Mouse (Mus musculus) c-Kit-positive CD71-positive TER-119-positive erythroid progenitor cells, embryonic 14.5 days (primary cell): ENCODE measurements around the gene Tacr2.

Experiments used
- DNase-seq: peaks from one replicate; pipeline ENCODE4 v3.0.0-alpha.2; 2013; ENCODE audit warnings: low spot score

The Tacr2 gene

DNA sequence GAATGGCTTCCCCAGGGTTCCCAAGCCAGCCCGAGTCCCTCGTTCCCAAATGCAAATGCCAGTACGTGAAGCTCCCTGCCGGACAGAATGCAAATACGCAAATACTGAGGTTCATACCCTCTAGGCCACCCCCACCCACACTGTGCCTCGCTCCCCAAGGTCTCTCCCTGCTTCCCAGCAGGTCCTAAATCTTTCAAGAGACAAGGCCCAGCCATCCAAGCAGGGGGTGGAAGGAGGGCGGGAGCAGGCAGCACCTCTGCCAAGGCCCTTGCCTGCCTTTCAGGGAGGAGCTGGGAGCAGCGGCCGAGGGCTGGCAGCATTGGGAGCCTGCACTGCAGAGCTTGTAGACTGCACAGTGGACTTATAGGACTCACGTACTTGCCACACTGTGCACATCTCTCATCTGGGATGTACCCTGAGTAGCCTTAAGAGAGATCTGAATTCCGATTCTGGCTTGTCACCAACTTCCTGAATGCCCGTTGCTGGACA, at the start of gene Tacr2:
Tacr2 (plus strand) TSS at position 439 of the 489 bp plus-strand sequence.
- no peak for DNase-seq

DNA sequence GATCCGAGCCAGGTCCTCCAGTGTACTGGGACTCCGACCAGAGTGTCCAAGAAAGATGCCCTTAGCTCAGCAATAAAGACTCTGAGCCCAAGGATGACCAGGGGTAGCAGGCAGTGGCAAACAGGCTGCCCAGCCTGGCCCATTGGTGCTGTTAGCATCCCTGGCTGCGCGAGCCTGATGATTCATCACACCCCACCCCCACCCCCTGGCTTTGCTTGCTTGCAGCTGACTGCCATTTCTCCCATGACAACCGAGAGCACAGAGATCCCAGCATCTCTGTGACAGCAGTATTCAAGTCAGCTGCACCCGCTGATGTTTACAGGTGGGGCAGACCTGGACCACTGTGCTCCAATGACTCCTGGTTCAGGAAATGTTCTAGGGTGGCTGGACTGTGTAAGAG, 49.7 kb upstream of the Tacr2 start:
- DNase-seq, result no peak

DNA sequence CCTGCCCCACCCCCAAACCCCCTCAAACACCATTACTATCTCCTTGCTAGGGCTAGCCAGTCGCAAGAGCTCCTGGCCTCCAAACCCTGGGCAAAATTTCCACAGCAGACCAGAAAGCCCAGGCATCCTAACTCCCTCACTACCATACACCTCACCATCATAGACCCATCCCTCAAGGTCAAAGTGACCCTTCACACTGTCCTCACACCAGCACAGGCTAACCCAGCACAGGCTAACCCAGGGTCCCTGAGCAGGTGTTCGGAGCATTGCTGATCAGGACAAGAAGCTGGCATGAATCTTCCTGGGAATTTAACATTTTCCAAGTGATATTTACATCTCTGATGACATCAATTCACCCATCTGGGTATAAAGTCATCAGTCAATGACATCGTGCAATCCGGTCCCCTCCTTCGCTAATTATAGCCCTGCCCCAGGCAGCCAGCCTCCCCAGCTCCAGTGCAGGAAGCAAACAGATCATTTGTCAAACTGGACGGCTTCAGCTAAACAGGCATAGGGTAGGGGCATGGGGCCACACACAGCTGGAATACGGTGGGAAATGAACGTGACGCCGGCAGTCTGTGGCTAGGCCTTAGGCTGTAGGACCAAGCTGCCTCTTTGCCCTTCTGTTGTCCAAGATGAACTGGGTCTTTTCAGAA, 43.9 kb upstream of the Tacr2 start:
- DNase-seq, result no peak

DNA sequence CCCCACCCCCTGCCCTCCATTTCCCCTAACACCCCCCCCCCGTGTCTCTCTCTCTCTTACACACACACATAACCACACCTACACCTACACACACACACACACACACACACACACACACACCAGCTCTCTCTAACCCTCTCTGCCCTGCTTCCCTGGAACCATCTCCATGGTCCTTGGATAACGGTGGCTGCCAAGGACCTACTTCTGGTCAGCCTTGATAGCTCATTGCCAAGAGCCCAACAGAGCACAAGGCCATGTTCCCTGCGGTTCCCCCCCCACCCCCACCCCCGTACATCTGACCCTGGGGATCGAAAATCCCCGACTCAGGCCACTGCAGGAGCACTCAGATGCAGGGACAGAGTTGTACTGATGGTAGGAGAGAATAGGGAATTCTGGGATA, 40.9 kb upstream of the Tacr2 start:
- DNase-seq, result no peak

- peak; percentile 63 for DNase-seq
Observed at GRCm38 (mm10) chr10:62215169-62215616, 37.0 kb upstream of the Tacr2 start.

DNA sequence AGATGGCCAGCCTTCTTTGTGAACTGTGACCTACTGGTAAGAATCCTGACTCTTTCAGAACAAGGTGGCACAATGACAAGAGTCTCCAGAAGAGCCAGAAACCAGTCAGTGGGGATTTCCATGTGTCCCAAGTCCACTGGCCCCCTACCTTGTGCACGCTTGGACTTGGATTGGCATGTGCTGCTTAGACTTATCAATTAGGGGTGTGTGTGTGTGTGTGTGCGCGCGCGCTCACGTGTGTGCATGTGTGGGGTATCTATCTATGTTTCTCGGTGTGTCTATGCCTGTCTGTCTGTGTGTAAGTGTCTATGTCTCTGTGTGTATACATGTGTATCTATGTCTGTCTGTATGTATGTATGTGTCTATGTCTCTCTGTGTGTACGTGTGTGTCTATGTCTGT, 36.6 kb upstream of the Tacr2 start:
- peak; percentile 48 for DNase-seq

DNA sequence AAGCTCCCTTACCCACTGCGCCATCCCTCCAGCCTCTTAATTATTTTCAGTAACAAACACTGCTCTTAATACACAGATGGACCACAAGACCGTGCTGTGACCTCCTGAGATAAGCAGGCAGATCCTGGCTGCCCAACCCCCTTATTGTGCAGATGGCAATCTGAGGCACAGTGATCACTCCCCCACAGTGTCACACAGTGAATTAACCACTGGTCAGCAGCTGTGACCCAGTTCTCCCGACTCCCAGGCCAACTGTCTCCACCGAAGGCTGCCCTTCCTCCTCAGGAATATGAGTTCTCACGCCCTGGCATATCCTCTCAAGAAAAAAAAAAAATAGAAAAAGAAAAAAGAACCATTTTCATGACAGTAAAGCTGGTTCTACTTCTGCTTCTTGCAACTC, 35.6 kb upstream of the Tacr2 start:
- DNase-seq, result peak; percentile 73

- DNase-seq, result no peak
Observed at GRCm38 (mm10) chr10:62217196-62217595, 35.0 kb upstream of the Tacr2 start.

DNA sequence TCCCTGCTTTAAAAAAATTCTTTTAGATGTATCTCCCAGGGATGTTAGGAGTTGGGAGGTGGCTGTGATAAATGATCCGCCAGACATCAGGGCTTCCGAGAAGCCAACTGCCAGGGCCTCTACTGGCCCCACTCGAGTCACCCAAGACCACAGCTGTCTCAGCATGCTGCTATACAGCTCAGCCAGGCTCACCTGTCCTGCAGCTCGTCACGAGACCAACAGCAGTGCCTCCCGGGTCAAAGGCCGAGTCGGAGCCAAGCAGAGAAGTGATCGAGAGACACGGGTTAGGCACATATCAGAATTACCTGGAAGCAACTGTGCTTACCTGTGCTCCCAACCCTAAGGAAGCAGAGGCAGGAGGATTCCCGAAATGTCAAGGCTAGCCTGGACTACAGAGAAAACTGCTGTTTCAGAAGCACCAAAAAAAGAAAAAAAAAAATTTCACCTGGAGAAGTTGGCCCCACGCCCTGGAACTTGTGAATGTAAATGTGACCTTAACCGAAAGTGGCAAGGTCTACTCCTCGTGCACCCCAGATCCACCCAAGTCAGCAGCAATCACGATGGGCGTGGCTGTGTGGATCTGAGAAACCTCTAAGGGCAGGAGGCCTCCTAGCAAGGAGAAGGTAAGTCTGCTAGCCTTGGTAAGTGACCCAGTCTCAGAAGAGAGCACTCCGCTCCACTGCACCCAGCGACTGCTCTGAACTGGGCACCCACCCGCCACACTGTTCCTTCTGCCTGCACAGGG, 34.0 kb upstream of the Tacr2 start:
- DNase-seq, result no peak

- no peak for DNase-seq
Observed at GRCm38 (mm10) chr10:62218789-62219172, 33.5 kb upstream of the Tacr2 start.

- DNase-seq, result no peak
Observed at GRCm38 (mm10) chr10:62220732-62221514, 31.3 kb upstream of the Tacr2 start.

DNA sequence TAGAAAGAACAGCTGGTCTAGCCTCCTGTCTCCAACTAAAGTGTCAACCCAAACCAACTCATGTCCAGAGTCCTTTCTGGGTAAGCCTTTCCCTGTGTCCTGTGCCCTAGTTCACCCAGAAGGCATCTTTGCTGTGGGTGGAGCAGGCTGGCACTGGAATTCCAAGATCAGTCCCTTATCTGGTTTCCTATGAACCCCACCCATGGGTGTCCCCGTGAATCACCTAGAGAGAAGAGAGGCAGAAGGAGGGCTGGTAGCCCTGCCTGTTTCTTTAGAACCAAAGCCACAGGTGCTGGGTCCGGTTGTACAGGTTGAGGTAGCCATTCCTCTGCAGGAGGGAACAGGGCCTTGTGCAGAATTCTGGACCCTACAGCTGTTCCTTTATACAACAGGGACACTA, 30.6 kb upstream of the Tacr2 start:
- DNase-seq, result peak; percentile 64

GRCm38 (mm10) chr10:62222777-62223176, 29.5 kb upstream of the Tacr2 start:
- DNase-seq, result no peak

GRCm38 (mm10) chr10:62224231-62224630, 28.0 kb upstream of the Tacr2 start:
- no peak for DNase-seq

GRCm38 (mm10) chr10:62225839-62226238, 26.4 kb upstream of the Tacr2 start:
- DNase-seq, result no peak

DNA sequence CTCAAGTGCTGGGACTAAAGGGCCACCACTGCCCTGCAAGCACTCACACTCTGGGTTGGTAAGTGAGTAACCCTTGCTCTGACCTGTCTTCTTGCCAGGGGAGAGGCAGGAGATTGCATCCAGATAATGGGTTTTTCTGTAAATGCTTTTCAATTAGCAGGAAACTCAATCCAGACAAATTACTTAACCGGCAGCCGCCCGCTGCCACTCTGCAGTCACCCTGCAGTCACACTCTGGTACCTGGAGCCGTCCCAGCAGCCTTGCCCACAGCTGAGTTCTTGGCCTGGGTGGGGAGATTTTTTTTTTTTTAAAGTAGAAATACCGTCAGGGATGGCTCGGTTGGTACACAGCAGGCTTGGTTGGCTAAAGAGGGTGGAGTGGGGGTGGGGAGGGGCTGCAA, 24.1 kb upstream of the Tacr2 start:
- no peak for DNase-seq

DNA sequence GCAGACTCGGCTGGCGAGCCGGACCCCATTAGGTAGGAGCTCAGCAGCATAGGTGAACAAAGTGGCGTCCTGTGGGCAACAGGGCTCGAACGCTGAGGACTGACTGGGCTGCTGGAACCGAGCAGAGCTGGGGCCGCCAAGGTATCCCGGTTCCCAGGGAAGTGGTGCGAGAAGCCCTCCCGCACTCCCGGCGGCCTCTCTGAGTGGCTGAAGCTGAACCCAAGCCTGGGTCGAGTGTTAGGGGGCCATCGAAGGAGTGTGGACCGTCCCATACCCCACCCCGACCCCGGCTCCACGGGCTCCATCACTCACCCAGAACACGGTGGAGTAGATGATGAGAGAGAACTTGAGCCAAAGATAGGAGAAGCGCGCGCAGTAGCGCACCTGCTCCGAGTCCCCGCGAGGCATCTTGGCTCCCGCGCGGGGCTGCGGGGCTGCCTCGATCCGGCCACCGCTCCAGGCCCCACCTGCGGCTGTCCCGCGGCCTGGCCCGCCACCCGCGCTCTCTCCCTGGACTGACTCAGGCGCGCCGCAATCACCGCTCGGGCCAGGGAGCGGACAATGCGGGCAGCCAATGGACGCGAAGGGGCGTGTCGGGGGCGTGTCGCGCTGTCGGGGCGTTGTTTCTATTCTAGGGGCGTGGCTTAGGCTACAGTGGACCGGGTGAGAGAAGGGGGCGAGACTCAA, 21.4 kb upstream of the Tacr2 start, which contains the start of gene Tspan15:
Tspan15 (minus strand) TSS at position 544 of the 687 bp plus-strand sequence.
- peak; percentile 90 for DNase-seq

DNA sequence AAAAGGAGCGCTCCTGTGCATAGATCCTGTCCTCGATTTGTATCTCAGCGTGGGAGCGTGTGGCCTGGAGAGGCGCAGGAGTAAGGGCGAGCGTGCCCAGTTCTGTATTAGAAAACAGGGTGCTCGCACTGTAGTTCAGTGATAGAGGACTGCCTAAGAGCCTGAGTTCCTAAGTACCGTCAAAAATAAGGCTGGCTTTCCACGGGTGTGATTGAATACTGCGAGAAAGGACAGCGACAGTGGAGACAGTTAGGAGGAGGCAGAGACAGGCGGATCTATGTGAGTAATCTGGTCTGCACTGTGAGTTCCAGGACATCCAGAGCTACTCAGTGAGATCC, 20.9 kb upstream of the Tacr2 start:
- no peak for DNase-seq

DNA sequence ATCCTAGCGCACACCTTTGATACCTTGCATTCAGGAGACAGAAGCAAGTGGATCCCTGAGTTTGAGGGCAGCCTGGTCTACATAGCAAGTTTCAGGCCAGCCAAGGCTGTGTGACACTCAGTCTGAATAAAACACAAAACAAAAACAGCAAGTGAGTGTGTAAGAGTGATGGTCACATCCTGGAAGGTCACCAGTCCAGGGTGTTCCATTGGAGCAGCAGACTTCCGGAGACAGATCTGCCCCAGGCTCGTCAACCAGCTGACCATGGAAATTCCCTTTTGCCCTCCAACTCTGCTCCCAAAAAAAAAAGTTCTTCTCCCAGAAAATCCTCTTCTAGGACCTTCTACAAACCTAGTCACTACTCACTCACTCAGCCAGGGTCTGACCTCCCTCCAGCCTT, 20.4 kb upstream of the Tacr2 start:
- no peak for DNase-seq

GRCm38 (mm10) chr10:62236165-62236564, 16.1 kb upstream of the Tacr2 start:
- DNase-seq, result no peak

DNA sequence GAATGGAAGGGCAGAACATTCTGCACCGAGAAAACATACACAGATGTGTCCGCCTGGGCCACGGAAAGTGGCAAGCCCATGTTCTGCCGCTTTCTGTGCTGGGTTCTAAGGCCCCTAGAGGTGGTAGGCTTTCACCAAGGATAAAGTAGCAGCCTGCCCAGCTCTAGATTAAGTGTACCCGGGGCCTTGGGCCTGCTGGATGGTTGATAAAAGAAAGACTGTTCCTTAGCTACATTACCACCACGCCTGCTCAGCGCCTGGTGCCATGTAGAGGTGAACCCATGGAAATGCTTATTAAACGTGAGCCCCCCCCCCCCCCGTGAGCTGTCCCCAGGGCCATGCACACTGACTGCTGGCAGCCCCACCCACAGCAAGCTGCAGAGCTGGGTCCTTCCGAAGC, 15.0 kb upstream of the Tacr2 start:
- peak; percentile 72 for DNase-seq

DNA sequence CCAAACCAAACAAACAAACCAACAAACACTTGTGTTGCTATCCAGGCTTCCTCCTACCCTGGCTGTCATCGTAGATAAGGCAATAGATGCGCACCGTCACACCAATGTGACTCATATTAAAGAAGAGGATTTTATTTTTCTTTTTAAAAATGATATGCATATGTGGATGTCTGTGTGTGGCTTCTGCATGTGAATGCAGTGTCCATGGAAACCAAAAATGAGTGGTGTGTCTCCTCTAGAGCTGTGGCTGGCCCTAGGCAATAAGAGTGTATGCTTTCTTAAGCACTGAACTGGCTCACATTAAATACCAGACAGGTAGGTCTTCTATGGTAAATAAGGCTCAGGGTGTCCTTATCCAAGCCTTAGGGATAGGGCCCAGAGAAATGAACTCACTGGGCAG, 13.6 kb upstream of the Tacr2 start:
- no peak for DNase-seq
